Mouse (Mus musculus) liver, adult (tissue): ENCODE results near the gene Ltbp1.

Experiments used
- GATA4 ChIP-seq: IDR thresholded peaks from 2 replicates; pipeline ENCODE4 v1.6.1; 2014; ENCODE audit warnings: mild to moderate bottlenecking, low read length; ENCODE audit not compliant: insufficient replicate concordance

Ltbp1 gene

DNA sequence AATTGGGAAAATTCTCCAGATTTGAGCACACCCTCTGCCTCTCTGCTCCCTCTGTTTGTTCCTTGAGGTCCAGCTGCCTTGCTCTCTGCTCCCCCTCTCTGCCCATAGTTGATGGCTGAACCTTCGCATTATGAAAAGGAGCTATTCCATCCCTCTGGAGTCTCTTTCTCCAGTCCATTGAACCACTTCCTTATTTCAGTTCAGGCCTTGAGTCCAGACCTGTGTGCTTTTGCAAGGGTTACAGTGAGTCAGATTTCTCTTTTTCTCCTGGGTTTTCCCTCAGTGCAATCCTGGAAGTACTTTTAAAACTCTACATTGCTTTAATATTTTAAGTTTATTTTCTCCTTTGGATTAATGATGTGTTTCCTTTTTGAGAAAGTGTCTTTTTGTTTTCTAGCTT, 236.7 kb downstream of the Ltbp1 start:
- no peak for TF ChIP-seq GATA4

DNA sequence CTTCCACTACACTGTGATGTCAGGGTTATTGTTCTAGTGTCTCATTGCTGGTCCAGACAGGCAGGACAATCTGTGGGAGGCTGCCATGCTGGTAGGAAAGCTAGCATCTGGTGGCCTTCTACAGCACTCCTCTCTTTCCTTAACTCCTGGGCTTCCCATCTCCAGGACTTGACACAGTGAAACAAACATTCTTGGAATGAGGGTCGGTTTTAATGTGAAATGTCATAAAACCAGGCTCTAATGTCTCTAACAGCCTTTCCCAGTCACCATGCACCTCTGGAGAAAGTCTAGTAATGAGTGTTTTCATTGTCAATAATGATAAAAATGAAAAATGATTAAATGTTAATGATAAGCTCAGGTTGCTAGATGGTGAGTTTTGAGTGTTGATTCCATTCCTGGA, 237.9 kb downstream of the Ltbp1 start:
- no peak for TF ChIP-seq GATA4

DNA sequence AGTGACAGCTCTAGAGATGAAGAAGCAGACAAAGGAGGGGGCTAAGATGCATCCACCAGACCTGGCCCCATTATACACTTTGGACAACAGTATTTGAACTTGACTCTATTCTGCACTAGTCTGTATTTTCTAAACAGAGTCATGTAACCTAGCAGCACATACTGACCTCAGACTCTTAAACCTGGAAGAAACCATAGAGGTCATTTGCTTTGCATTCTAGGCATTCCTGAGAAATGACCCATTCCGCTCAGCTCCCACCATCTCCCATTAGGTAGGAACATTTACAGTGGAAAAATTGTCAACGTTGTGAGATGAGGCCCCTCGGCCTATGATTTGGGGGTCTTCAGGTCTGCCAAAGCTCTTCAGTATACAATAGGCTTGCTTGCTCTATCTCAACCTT, 238.8 kb downstream of the Ltbp1 start:
- no peak for TF ChIP-seq GATA4

DNA sequence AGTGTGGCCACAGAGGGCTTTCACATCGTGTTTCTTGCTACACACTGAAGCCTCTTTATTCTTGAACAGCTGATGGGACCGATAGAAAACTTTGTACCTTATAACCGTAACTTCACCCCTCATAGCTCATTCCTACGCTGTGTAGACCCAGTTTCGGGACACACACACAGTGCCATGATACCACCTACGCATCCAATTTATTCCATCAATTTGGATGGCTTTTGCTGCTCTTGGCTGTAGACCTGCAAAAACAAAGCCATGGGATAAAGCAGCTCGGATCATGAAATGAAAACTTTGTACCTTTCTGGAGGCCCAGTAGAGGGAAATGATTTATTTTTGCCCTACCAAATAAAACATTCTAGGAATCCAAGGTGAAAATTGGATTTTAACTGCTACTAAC, 239.7 kb downstream of the Ltbp1 start:
- no peak for TF ChIP-seq GATA4

DNA sequence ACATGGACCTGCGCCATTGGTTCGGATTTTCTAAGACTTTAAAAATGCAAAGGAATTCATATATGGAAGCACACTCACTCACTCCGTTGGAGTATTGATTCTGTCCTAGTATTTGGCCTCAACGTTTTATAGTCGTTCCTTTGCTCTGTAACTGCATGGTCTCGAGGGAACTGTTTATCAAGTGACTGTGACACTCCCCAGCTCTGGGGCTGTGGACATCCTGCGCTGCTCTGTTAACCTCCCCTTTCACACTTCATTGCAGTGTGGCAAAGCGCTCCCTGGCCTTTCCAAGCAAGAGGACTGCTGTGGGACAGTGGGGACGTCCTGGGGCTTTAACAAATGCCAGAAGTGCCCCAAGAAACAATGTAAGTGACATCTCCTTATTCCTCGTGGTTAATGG, 243.3 kb downstream of the Ltbp1 start:
- no peak for TF ChIP-seq GATA4

DNA sequence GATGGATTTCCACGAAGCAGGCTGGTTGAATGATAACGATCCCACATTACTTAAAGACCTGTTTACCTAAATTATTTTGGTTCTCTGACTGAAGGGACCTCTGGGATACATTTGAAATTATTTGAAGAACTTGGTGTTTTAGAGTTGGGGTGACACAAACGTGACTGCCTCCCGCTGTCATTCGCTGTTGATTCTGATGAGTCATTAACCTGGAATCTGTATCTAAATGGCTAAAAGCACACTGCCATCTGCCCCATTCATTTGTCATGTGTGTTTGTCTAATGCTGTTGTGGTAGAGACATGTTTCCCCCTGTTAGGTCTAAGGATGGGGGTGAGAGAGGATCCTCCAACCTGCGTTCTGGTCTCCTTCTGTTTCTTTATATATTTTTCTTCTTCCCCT, 245.2 kb downstream of the Ltbp1 start:
- TF ChIP-seq GATA4: no peak

DNA sequence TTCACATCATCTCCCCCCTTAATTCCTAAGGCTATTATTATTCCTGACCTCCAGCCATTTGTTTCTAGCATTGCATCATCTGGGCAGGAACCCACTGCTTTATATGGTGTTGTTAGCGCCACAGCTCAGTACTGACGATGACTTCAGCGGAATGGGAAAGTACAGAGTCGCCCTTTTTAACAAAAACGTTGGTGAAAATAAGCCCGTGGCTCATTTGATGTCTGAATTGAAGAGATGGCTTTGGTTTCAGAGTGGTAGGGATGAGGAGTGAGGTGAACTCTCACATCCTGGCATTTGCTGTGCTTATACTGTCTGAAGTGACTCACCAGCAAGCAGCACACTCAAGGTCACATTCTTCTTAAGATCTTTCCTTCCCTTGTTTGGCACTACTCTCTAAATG, 245.7 kb downstream of the Ltbp1 start:
- no peak for TF ChIP-seq GATA4

DNA sequence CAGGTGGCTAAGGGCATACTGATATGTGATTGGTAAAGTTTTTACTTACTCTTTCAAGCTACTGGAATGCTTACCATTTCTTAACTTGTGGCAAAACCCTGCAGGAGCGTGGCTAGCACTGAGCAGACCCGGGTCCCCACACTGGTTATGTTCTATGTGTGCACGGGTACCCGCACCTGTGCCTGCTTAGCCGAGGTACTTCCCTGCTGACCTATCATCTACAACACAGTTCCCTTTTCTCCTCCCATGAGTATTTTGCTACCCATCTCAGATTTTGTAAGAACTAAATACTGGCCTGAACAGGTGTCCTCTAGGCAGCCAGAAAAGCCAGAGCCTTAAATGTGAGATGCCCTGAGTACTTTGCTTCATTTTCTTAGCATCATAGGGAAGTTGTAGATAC, 247.2 kb downstream of the Ltbp1 start:
- no peak for TF ChIP-seq GATA4

DNA sequence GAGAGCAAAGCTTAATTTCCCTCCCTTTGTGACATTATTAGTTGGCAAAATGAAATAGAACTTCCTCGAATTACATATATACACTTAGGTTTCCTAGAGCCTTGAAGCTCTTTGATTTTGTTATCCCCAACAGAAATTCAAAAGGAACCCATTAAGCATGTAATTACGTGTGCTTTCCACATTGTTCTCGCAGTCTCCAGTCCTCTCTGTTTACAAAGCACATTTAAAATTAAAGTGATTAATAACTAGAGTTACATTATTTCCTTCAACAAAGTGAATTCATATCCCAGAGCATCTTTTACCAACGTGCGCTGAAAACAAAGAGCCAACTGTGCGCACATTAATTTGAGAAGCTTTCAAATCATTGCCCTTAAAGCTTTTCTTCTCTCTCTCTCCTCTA, 249.5 kb downstream of the Ltbp1 start:
- TF ChIP-seq GATA4: no peak

DNA sequence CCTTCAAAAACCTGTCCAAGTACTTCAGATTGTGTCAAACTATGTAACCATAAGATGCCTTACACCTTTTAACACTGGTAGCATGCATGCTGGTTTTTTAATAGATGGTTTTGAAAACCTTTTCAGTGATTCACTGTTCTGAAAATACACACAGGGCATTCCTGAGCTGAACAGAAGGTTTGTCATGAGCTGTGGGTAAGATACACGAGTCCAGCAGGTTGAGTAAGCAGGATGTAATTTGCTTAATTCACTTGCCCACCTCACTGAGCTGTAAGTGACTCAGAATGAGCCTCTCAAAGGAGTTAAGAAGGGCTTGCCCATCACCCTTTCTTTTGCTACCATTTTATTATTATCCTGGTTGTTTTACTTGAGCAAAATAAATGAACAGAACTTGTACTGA, 250.6 kb downstream of the Ltbp1 start:
- TF ChIP-seq GATA4: no peak

DNA sequence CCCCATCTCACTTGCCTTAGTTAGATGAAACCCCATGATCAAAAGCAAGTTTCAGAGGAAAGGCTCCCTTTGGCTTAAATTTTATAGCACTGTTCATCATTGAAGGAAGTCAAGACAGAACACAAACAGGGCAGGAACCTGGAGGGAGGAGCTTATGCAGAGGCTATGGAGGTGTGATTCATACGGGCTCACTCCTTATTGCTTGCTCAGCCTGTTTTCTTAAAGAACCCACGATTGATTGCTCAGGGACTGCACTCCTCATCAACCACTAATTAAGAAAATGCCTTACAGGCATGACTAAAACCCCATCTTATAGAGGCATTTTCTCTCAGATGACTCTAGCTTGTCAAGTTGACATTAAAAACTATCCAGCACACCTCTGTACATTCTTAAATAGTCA, 253.1 kb downstream of the Ltbp1 start:
- no peak for TF ChIP-seq GATA4

DNA sequence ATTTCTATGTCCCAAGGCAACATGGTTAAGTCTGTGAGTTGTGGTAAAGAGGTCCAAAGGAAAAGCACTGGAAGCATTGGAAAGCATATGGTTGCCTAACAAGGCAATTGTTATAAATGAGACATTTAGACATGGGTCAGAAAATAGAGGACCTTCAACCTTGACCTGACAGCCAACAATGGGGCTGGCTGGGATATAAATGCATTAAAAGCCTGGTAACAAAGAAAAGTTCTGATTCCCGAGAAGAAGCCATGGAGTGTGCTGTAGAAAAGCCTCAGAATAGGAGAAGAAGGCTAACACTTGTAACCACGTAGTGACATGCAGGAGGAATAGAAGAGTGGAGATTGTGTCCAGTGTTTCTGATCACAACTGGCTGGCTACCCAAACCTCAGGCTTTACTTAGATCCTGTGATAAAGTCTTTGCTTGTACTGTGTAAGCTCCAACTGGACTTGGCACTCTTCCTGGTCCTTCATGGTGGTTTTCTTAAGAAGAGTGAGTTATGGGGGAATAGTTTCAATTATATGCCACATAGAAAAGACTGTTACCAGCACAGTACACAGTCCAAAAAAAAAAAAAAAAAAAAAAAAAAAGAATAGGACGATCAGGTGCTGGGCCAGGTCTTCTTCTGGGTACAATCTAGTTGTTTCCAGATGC, 258.1 kb downstream of the Ltbp1 start:
- no peak for TF ChIP-seq GATA4

DNA sequence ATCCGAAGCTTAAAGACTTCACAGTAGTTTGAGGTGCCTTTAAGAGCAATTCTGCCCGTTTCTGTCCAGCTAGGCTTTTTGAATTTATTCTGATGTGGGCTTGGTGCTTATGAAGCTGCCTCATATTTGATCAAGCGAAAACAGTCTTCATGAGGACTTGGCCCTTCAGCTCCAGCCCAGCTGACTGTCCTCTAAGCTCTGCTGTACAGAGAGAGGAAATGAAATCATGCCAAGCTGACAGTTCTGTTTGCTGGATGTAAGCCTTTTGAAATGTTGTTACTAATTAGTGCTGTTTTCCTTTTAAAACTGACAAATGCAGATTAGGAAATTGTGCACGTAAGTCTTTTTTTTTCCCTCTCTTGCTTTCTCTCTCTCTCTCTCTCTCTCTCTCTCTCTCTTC, 263.1 kb downstream of the Ltbp1 start:
- TF ChIP-seq GATA4: no peak

DNA sequence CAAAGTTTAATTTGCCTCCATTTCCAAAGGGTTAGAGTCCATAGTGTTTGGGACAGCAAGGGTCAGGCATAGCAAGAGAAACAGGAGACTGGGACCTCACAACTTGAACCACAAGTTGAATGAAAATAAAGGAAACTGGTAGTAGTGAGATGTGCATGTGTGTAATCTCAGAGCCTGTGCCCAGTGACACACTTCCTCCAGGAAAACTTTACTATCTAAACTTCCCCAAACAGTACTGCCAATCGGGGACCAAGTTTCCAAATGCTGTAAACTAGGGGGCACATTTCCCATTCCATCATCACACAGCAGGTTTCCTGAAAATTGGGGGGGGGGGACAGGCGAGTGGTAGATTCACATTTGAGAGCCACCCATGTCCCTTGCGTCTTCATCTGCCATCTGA, 267.1 kb downstream of the Ltbp1 start:
- TF ChIP-seq GATA4: no peak

DNA sequence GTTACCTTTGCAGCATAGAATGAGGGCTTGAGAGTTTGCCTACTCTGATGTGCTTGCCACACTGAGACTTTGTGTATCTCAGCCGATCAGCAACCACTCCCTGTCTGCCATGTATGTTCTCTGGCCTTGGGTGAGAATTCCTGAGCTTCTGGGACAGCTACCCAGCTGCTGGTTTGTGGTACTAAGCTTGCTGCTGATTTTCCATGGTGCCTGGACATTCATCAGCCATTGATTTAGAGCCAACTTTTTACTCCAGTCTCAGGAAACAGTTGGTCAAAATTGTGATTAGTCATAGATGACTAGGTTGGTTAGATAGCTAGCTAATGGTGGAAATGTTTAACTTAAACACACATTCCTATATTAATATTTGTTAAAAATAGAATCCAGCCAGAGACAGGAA, 267.9 kb downstream of the Ltbp1 start:
- TF ChIP-seq GATA4: no peak

DNA sequence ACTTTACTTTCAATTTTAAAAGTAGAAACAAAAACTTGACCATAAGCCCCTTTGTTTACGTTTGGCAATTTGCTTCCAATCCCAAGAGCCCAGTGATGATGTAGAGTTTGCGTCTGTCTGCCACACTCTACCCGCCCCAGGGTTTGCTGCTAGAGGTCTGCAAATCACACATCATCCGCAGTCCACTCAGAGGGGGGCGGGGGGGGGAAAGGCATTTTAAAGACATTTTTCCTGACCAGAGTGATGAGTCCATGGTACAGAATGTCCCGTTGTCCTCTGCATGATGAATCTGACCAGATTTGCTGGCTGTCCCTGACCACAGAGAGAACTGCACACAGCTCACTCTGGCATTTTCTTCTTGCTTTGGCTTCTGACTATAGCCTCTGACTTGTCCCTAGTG, 269.9 kb downstream of the Ltbp1 start:
- no peak for TF ChIP-seq GATA4

DNA sequence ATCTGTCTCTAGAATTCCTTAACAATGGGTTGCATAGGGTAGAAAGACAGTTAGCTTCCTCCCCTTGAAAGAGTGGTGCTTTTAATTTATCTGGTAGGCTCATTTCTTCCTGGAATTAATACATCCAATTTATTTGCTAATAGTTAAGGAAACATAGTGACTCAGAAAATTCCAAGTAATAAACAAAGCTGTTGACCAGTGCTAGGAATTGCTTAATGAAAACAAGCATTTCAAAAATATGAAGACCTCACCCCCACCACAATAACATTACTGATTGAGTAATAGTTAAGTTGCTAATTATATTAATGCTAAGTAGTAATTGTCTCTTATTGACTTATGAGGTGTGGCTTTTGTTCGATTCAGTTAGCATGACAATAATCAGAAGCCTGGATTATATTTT, 272.7 kb downstream of the Ltbp1 start:
- no peak for TF ChIP-seq GATA4

DNA sequence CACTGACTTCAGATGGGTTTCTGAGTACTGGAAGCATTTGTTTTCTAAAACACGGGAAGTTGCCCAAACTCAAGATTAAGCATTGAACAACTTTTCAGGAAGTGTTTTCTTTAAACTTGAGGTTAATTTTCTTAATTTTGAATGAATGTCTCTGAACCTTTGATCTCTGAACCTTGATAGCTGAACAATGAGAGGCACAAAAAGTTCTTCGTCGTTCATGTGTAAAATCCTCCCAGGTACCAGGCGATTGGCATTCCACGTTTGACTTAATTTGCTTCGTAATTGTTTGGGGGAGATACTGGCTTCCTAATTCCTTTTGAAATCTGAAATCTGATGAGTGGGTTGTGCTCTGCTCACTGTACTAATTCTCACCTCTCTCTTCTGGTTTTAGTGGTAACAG, 273.2 kb downstream of the Ltbp1 start:
- TF ChIP-seq GATA4: no peak
